Mouse (Mus musculus) ES-Bruce4 (cell line): ENCODE results near the gene Use1. TPM values are rescaled to one million over a fixed set of nuclear protein-coding genes. Genes with fewer than 3 reads are reported as not detected.

ENCODE experiments used
- H3K27ac ChIP-seq: 2 replicates; pipeline ENCODE4 v1.5.1; 2012; ENCODE audit warnings: low read length, inconsistent platforms; ENCODE audit not compliant: insufficient read depth
- H3K27me3 ChIP-seq: 2 replicates; pipeline ENCODE4 v1.6.1; 2012; ENCODE audit warnings: mild to moderate bottlenecking, low read length, inconsistent platforms; ENCODE audit not compliant: control insufficient read depth, poor library complexity, insufficient read depth, severe bottlenecking
- H3K36me3 ChIP-seq: 2 replicates; pipeline ENCODE4 v1.6.1; 2012; ENCODE audit warnings: inconsistent platforms, mild to moderate bottlenecking, low read length, moderate library complexity; ENCODE audit not compliant: control insufficient read depth, poor library complexity, insufficient read depth, severe bottlenecking
- H3K4me1 ChIP-seq: one replicate; pipeline ENCODE4 v1.8.1; 2011; ENCODE audit warnings: low read length; ENCODE audit not compliant: control insufficient read depth, insufficient read depth
- H3K4me3 ChIP-seq: 2 replicates; pipeline ENCODE4 v1.5.1; 2011; ENCODE audit warnings: low read depth, mild to moderate bottlenecking, low read length
- H3K9ac ChIP-seq: 2 replicates; pipeline ENCODE4 v1.6.1; 2012; ENCODE audit warnings: low read depth, mild to moderate bottlenecking, inconsistent platforms; ENCODE audit not compliant: poor library complexity, severe bottlenecking
- H3K9me3 ChIP-seq: replicated peaks from 2 replicates; pipeline ENCODE4 v1.6.1; 2012; ENCODE audit warnings: mild to moderate bottlenecking, low read length, inconsistent platforms; ENCODE audit not compliant: control insufficient read depth, poor library complexity, insufficient read depth, severe bottlenecking
- CTCF ChIP-seq: IDR thresholded peaks from one replicate; pipeline ENCODE4 v1.8.1; 2011; ENCODE audit warnings: low read depth, low read length
- EP300 ChIP-seq: IDR thresholded peaks from 2 replicates; pipeline ENCODE4 v1.6.1; 2011; ENCODE audit warnings: low read depth, low read length; ENCODE audit not compliant: insufficient read depth
- POLR2A ChIP-seq: IDR thresholded peaks from one replicate; pipeline ENCODE4 v1.8.1; 2011; ENCODE audit warnings: low read length; ENCODE audit not compliant: insufficient read depth
- polyA plus RNA-seq: library from polyadenylated mRNA; stranded (reverse); fragments of >200 nt; gene quantifications from 2 replicates; pipeline ENCODE4 v1.2.4, GENCODE M21; 2011; ENCODE audit warnings: low read depth; ENCODE audit not compliant: missing spikeins, insufficient read depth, insufficient read length

Gene Use1
- polyA plus RNA-seq, 1 experiment = 63.2 TPM

GRCm38 (mm10) chr8:71340625-71341024, 26.0 kb upstream of the Use1 start:
- Histone ChIP-seq H3K27ac (no peak overlapping the region), H3K4me3 (no peak overlapping the region), H3K36me3 (no peaks in the 10 kb centered on the region; the same call in 1 of the 2 replicates), H3K9me3 (no peaks in the 10 kb centered on the region), H3K4me1 (no peaks in the 10 kb centered on the region), H3K9ac (no peak overlapping the region), H3K27me3 (no peaks in the 10 kb centered on the region)
- TF ChIP-seq POLR2A (no peak), CTCF (peak; percentile 66)

GRCm38 (mm10) chr8:71346581-71346980, 20.1 kb upstream of the Use1 start:
- Histone ChIP-seq H3K9ac (no peak overlapping the region), H3K4me1 (no peaks in the 10 kb centered on the region), H3K4me3 (no peak overlapping the region), H3K27ac (no peak overlapping the region), H3K9me3 (no peaks in the 10 kb centered on the region), H3K36me3 (peaks cover 6% of the 10 kb centered on the region), H3K27me3 (no peaks in the 10 kb centered on the region)
- TF ChIP-seq POLR2A = no peak
- TF ChIP-seq EP300 = no peak
- no peak for TF ChIP-seq CTCF

GRCm38 (mm10) chr8:71351117-71351516, 15.5 kb upstream of the Use1 start:
- TF ChIP-seq CTCF = no peak
- no peak for TF ChIP-seq POLR2A
- TF ChIP-seq EP300 = no peak
- no peaks in the 10 kb centered on the region for H3K4me1 ChIP-seq
- H3K27ac ChIP-seq = no peak overlapping the region
- no peaks in the 10 kb centered on the region for H3K27me3 ChIP-seq
- H3K9me3 ChIP-seq = no peaks in the 10 kb centered on the region
- no peak overlapping the region for H3K4me3 ChIP-seq
- peaks cover 8% of the 10 kb centered on the region for H3K36me3 ChIP-seq
- H3K9ac ChIP-seq = no peak overlapping the region

GRCm38 (mm10) chr8:71351520-71351919, 15.1 kb upstream of the Use1 start:
- Histone ChIP-seq H3K9ac (no peak overlapping the region), H3K4me1 (no peaks in the 10 kb centered on the region), H3K4me3 (no peak overlapping the region), H3K27me3 (no peaks in the 10 kb centered on the region), H3K9me3 (no peaks in the 10 kb centered on the region), H3K36me3 (peaks cover 4% of the 10 kb centered on the region), H3K27ac (no peak overlapping the region)
- TF ChIP-seq CTCF = no peak
- no peak for TF ChIP-seq EP300
- no peak for TF ChIP-seq POLR2A

GRCm38 (mm10) chr8:71358026-71358425, 8.6 kb upstream of the Use1 start:
- no peaks in the 10 kb centered on the region for H3K9me3 ChIP-seq
- TF ChIP-seq CTCF (no peak), EP300 (no peak), POLR2A (no peak)
- H3K27ac ChIP-seq = no peak overlapping the region
- H3K9ac ChIP-seq = no peak overlapping the region
- no peak overlapping the region for H3K4me3 ChIP-seq
- H3K4me1 ChIP-seq = no peaks in the 10 kb centered on the region
- H3K27me3 ChIP-seq = no peaks in the 10 kb centered on the region
- peaks cover 7% of the 10 kb centered on the region; the same call in 1 of the 2 replicates for H3K36me3 ChIP-seq

- TF ChIP-seq CTCF (no peak), EP300 (0 out of 2 replicates have a peak, but pooled peaks have one; percentile 1)
- H3K9me3 ChIP-seq = no peaks in the 10 kb centered on the region
- no peaks in the 10 kb centered on the region for H3K4me1 ChIP-seq
- H3K36me3 ChIP-seq = peaks cover 10% of the 10 kb centered on the region
- peak overlapping the region; percentile 77 for H3K4me3 ChIP-seq
- no peaks in the 10 kb centered on the region for H3K27me3 ChIP-seq
- H3K9ac ChIP-seq = peak overlapping the region; percentile 46
- peak overlapping the region; percentile 10; the same call in 1 of the 2 replicates for H3K27ac ChIP-seq
These were observed 1.0 kb downstream of the Use1 start for GRCm38 (mm10) chr8:71367529-71368176.
